Mouse (Mus musculus): ENCODE results near the gene Gm20388.

The Gm20388 gene

GRCm38 (mm10) chr8:123117127-123117731 lies 3206.6 kb downstream of the Gm20388 start, which contains the start of gene Cpne7:
Gene Cpne7 (plus strand): TSS chr8:123117374.
- DNase-seq (ENCODE audit: low spot score in 2 of 2): no peak

GRCm38 (mm10) chr8:123117744-123118143 lies 3207.1 kb downstream of the Gm20388 start:
- no peak for DNase-seq (ENCODE audit: low spot score in 2 of 2)

GRCm38 (mm10) chr8:123122059-123122458 lies 3211.4 kb downstream of the Gm20388 start:
- no peak for DNase-seq (ENCODE audit: low spot score in 2 of 2)

GRCm38 (mm10) chr8:123122670-123123069 lies 3212.0 kb downstream of the Gm20388 start:
- no peak for DNase-seq (ENCODE audit: low spot score in 2 of 2)

GRCm38 (mm10) chr8:123126193-123126816 lies 3215.7 kb downstream of the Gm20388 start:
- no peak for DNase-seq (ENCODE audit: low spot score in 2 of 2)

- DNase-seq (ENCODE audit: low spot score in 2 of 2): no peak
Observed at GRCm38 (mm10) chr8:123131041-123131440, 3220.4 kb downstream of the Gm20388 start.

- DNase-seq (ENCODE audit: low spot score in 2 of 2): no peak
Observed at GRCm38 (mm10) chr8:123132953-123133352, 3222.3 kb downstream of the Gm20388 start.

GRCm38 (mm10) chr8:123134149-123134713 lies 3223.6 kb downstream of the Gm20388 start:
- DNase-seq (ENCODE audit: low spot score in 2 of 2): no peak

GRCm38 (mm10) chr8:123135406-123135805 lies 3224.8 kb downstream of the Gm20388 start:
- DNase-seq (ENCODE audit: low spot score in 2 of 2): no peak

GRCm38 (mm10) chr8:123135806-123136205 lies 3225.2 kb downstream of the Gm20388 start:
- no peak for DNase-seq (ENCODE audit: low spot score in 2 of 2)

GRCm38 (mm10) chr8:123136287-123136686 lies 3225.6 kb downstream of the Gm20388 start:
- no peak for DNase-seq (ENCODE audit: low spot score in 2 of 2)

GRCm38 (mm10) chr8:123137645-123138077 lies 3227.0 kb downstream of the Gm20388 start:
- DNase-seq (ENCODE audit: low spot score in 2 of 2): peak; percentile 33 to 45

GRCm38 (mm10) chr8:123138741-123139140 lies 3228.1 kb downstream of the Gm20388 start:
- DNase-seq (ENCODE audit: low spot score in 2 of 2): no peak

GRCm38 (mm10) chr8:123141741-123142462 lies 3231.3 kb downstream of the Gm20388 start:
- peak in 1 of 2 experiments; percentile 22 for DNase-seq (ENCODE audit: low spot score in 2 of 2)

- no peak for DNase-seq (ENCODE audit: low spot score in 2 of 2)
Observed at GRCm38 (mm10) chr8:123145279-123145678, 3234.6 kb downstream of the Gm20388 start.

- no peak for DNase-seq (ENCODE audit: low spot score in 2 of 2)
Observed at GRCm38 (mm10) chr8:123146390-123146789, 3235.7 kb downstream of the Gm20388 start.

GRCm38 (mm10) chr8:123150737-123151171 lies 3240.1 kb downstream of the Gm20388 start:
- DNase-seq (ENCODE audit: low spot score in 2 of 2): no peak

GRCm38 (mm10) chr8:123155177-123155576 lies 3244.5 kb downstream of the Gm20388 start:
- no peak for DNase-seq (ENCODE audit: low spot score in 2 of 2)

GRCm38 (mm10) chr8:123156070-123156773 lies 3245.6 kb downstream of the Gm20388 start:
- no peak for DNase-seq (ENCODE audit: low spot score in 2 of 2)

- DNase-seq (ENCODE audit: low spot score in 2 of 2): no peak
Observed at GRCm38 (mm10) chr8:123157888-123158465, 3247.3 kb downstream of the Gm20388 start, which contains the start of gene Sult5a1. Gene Sult5a1 (minus strand): TSS chr8:123158315.

- DNase-seq (ENCODE audit: low spot score in 2 of 2): no peak
Observed at GRCm38 (mm10) chr8:123181391-123181790, 3270.8 kb downstream of the Gm20388 start.
